Mouse (Mus musculus) forebrain, embryonic 10.5 days (tissue): ENCODE results near the gene Rxfp4. TPM values are rescaled to one million over a fixed set of nuclear protein-coding genes. Genes with fewer than 3 reads are reported as not detected.
A peak's percentile ranks its signal among the peaks of the same experiment; 100 is the strongest.

Experiments used
- DNase-seq: peaks from one replicate; pipeline ENCODE4 v3.0.0-alpha.2; 2017; ENCODE audit warnings: low spot score; ENCODE audit errors: extremely low spot score
- H3K27ac ChIP-seq: fragments of 300-500 bp; sonication (generic); 2 replicates; pipeline ENCODE4 v1.5.1; 2016; ENCODE audit warnings: mild to moderate bottlenecking
- H3K27me3 ChIP-seq: fragments of 300-500 bp; sonication (generic); 2 replicates; pipeline ENCODE4 v1.6.1; 2016; ENCODE audit warnings: mild to moderate bottlenecking; ENCODE audit not compliant: poor library complexity, severe bottlenecking
- H3K36me3 ChIP-seq: fragments of 300-500 bp; sonication (generic); replicated peaks from 2 replicates; pipeline ENCODE4 v1.6.1; 2016; ENCODE audit warnings: mild to moderate bottlenecking, moderate library complexity
- H3K4me1 ChIP-seq: fragments of 300-500 bp; sonication (generic); 2 replicates; pipeline ENCODE4 v1.6.1; 2016
- H3K4me3 ChIP-seq: fragments of 300-500 bp; sonication (generic); 2 replicates; pipeline ENCODE4 v1.5.1; 2016; ENCODE audit warnings: mild to moderate bottlenecking, moderate library complexity
- H3K9me3 ChIP-seq: fragments of 300-500 bp; sonication (generic); 2 replicates; pipeline ENCODE4 v1.6.1; 2016; ENCODE audit warnings: mild to moderate bottlenecking, moderate library complexity
- WGBS: fragments of 180-500 bp; shearing (Covaris S2); methylation state at CpG from one replicate; pipeline ENCODE4 v1.1.7; 2016; 5-methylcytosine and 5-hydroxymethylcytosine counted together
- polyA plus RNA-seq: library from polyadenylated mRNA; unstranded; fragments of >200 nt; fragmentation: Nextera tagmentation; extraction: Ambion mirVana; gene quantifications from 2 replicates; pipeline ENCODE4 v1.2.1, GENCODE M21; 2016

Rxfp4 gene
- polyA plus RNA-seq, 1 experiment from 2014 or later = not detected

GRCm38 (mm10) chr3:88631921-88632587 lies 20.9 kb downstream of the Rxfp4 start:
- Histone ChIP-seq H3K4me3 (no peak overlapping the region), H3K27ac (no peak overlapping the region), H3K4me1 (peaks cover 32% of the 10 kb centered on the region), H3K9me3 (no peaks in the 10 kb centered on the region), H3K36me3 (peaks cover 100% of the 10 kb centered on the region), H3K27me3 (no peaks in the 10 kb centered on the region)
- DNase-seq = no peak
- WGBS = 86% methylated on average over 12 of the region's 12 CpGs

DNA sequence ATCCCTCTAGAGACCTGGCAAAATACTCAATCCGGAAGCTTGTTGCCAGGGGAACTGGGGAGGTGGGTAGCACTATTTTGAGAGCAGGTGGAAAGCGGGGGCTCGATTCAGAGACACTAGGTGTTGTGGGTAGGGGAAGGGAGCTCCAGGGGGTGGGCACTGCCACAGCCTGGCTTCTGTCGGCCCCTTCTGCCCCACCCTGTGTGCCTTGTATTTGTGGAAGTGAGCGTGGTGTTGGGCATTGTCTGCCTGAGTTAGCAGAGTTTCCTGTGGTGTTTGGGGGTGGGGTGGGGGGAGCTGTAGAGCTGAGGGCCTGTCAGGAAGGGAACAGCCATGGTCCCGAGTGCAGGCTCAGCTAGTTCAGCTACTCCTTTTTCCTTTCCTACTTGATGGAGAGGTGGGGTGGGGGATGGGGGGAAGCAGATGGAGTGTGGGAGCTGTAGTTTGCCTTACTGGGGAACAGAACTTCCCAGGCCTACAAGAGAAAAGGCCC lies 22.0 kb downstream of the Rxfp4 start:
- peaks cover 99% of the 10 kb centered on the region for H3K36me3 ChIP-seq
- H3K4me1 ChIP-seq = peaks cover 44% of the 10 kb centered on the region
- no peak overlapping the region for H3K4me3 ChIP-seq
- H3K9me3 ChIP-seq = no peaks in the 10 kb centered on the region
- WGBS = 82% methylated on average over 6 of the region's 6 CpGs
- DNase-seq = no peak
- H3K27me3 ChIP-seq = no peaks in the 10 kb centered on the region
- H3K27ac ChIP-seq = no peak overlapping the region

DNA sequence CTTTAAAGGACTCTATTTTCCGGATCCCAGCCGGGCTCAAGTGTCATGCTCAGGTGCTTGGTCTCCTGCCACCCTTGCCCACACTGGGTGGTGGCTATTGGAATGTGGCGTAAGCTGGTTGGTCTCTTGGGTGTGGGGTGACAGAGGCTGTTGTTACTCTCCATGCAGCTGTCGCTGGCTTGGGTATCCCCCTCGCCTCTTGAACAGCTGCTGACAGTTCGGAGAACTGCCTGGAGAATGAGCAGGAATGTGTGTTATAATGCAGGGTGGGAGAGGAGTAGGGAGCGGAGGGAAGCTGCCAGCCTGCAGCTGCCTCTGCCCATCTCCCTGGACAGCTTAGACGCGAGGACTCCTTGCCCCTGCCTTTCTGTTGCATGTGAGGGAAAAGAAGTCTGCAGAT lies 22.9 kb downstream of the Rxfp4 start:
- 88% methylated on average over 9 of the region's 9 CpGs for WGBS
- H3K36me3 ChIP-seq = peaks cover 98% of the 10 kb centered on the region
- no peak overlapping the region for H3K27ac ChIP-seq
- no peaks in the 10 kb centered on the region for H3K9me3 ChIP-seq
- H3K27me3 ChIP-seq = no peaks in the 10 kb centered on the region
- no peak for DNase-seq
- H3K4me3 ChIP-seq = no peak overlapping the region
- H3K4me1 ChIP-seq = peaks cover 51% of the 10 kb centered on the region

DNA sequence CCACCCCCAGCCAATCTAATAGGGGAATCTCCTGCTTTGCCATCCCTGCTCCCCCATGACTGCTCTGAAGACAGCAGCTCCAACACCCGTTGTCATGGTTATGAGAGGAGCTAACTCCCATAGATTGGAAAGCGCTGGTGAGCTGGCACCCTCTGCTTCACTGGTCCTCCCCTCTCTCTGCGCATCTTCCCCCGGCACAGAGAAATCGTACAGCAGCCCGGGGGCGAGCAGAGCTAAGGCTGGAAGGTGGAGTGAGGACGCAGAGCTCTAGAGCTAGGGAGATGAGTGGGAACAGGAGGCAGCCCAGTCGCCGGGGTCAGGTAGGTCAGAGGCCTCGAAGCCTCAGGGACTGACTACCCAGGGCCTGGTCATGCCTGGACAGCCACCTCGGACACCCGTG lies 23.7 kb downstream of the Rxfp4 start:
- Histone ChIP-seq H3K4me3 (no peak overlapping the region), H3K36me3 (peaks cover 98% of the 10 kb centered on the region), H3K27ac (no peak overlapping the region), H3K9me3 (no peaks in the 10 kb centered on the region), H3K4me1 (peaks cover 58% of the 10 kb centered on the region), H3K27me3 (no peaks in the 10 kb centered on the region)
- no peak for DNase-seq
- 74% methylated on average over 13 of the region's 13 CpGs for WGBS

- 80% methylated on average over 4 of the region's 4 CpGs for WGBS
- Histone ChIP-seq H3K9me3 (no peaks in the 10 kb centered on the region), H3K4me1 (peaks cover 63% of the 10 kb centered on the region), H3K36me3 (peaks cover 94% of the 10 kb centered on the region), H3K4me3 (no peak overlapping the region), H3K27ac (no peak overlapping the region), H3K27me3 (no peaks in the 10 kb centered on the region)
- no peak for DNase-seq
Observed at GRCm38 (mm10) chr3:88628766-88629165, 24.2 kb downstream of the Rxfp4 start.

DNA sequence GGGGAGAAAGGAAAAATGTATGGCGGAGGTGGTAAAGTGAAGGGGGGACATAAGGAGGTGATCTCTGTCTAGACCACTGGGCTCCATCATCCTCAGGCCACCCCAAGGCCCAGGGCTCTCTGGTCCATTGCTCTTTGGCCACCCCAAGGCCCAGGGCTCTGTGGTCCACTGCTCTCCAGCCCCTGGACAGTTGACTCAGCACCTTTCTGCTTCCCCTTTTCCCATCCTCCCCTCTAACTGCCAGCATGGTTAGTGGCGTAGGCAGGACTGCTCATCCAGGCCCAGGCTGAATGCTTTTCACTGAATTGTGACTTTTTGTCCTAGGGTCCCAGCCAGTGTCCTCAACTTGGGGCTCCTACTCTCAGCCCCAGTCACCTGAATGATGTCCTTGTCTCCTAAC lies 25.4 kb downstream of the Rxfp4 start:
- Histone ChIP-seq H3K27ac (0 out of 2 replicates have a peak overlapping the region, but pooled peaks have one; percentile 6), H3K4me1 (peaks cover 75% of the 10 kb centered on the region), H3K9me3 (no peaks in the 10 kb centered on the region), H3K36me3 (peaks cover 82% of the 10 kb centered on the region), H3K27me3 (no peaks in the 10 kb centered on the region), H3K4me3 (no peak overlapping the region)
- no peak for DNase-seq
- 94% methylated on average over 2 of the region's 2 CpGs for WGBS

DNA sequence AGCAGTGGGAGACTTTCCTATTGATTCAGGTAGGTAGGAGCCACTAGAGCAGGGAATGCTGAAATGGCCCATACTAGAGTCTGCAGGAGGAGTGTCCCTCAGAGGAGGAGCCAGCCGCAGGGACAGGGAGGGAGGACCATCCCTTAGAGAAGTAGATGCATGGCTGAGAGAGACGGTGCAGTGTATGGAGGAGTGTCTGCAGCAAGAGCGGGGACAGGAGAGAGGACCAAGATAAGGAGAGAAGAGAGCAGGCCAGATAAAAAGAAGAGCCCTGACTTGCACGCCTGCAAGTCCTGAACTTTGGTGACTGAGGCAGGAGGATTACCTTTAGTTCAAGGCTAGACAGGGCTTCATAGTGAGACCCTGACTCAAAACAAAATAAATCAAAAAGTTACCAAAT lies 25.8 kb downstream of the Rxfp4 start:
- no peak overlapping the region for H3K4me3 ChIP-seq
- H3K4me1 ChIP-seq = peaks cover 80% of the 10 kb centered on the region
- 80% methylated on average over 4 of the region's 4 CpGs for WGBS
- no peak for DNase-seq
- peaks cover 78% of the 10 kb centered on the region for H3K36me3 ChIP-seq
- H3K27ac ChIP-seq = no peak overlapping the region
- H3K9me3 ChIP-seq = no peaks in the 10 kb centered on the region
- H3K27me3 ChIP-seq = no peaks in the 10 kb centered on the region

DNA sequence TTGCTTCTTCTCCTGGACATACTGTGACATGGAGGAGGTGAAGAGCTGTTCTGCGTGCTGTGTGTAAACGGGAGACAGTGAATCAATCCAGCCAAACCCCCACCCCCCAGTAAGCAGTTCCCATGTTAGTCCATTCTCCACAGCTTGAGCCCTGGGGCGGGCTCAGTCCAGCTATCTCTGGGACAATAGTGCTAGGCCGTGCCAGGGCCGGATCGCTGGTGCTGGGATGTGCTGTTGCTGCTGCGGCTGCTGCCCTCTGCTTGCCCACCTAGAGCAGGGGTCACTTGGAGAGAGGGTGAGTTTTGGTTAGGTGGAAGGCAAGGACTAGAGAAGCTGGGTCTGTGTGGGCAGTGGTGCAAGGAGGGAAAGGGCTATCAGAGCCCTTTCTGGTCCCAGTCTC lies 26.6 kb downstream of the Rxfp4 start:
- peak overlapping the region; percentile 48; the same call in 1 of the 2 replicates for H3K27ac ChIP-seq
- WGBS = 83% methylated on average over 7 of the region's 7 CpGs
- H3K36me3 ChIP-seq = peaks cover 70% of the 10 kb centered on the region
- H3K4me3 ChIP-seq = peak overlapping the region; percentile 10; the same call in 1 of the 2 replicates
- no peak for DNase-seq
- H3K9me3 ChIP-seq = no peaks in the 10 kb centered on the region
- no peaks in the 10 kb centered on the region for H3K27me3 ChIP-seq
- H3K4me1 ChIP-seq = peaks cover 82% of the 10 kb centered on the region

- H3K9me3 ChIP-seq = no peaks in the 10 kb centered on the region
- no peak for DNase-seq
- no peaks in the 10 kb centered on the region for H3K27me3 ChIP-seq
- H3K36me3 ChIP-seq = peaks cover 62% of the 10 kb centered on the region
- peak overlapping the region; percentile 99; the same call in 1 of the 2 replicates for H3K27ac ChIP-seq
- peaks cover 82% of the 10 kb centered on the region for H3K4me1 ChIP-seq
- H3K4me3 ChIP-seq = 0 out of 2 replicates have a peak overlapping the region, but pooled peaks have one; percentile 82
- 92% methylated on average over 7 of the region's 7 CpGs for WGBS
Observed at GRCm38 (mm10) chr3:88625531-88625930, 27.4 kb downstream of the Rxfp4 start.

- H3K9me3 ChIP-seq = no peaks in the 10 kb centered on the region
- no peak for DNase-seq
- peaks cover 56% of the 10 kb centered on the region for H3K36me3 ChIP-seq
- peaks cover 82% of the 10 kb centered on the region for H3K4me1 ChIP-seq
- 73% methylated on average over 2 of the region's 2 CpGs for WGBS
- H3K27me3 ChIP-seq = no peaks in the 10 kb centered on the region
- H3K27ac ChIP-seq = peak overlapping the region; percentile 99
- peak overlapping the region; percentile 82 for H3K4me3 ChIP-seq
Observed at GRCm38 (mm10) chr3:88624951-88625350, 28.0 kb downstream of the Rxfp4 start.

DNA sequence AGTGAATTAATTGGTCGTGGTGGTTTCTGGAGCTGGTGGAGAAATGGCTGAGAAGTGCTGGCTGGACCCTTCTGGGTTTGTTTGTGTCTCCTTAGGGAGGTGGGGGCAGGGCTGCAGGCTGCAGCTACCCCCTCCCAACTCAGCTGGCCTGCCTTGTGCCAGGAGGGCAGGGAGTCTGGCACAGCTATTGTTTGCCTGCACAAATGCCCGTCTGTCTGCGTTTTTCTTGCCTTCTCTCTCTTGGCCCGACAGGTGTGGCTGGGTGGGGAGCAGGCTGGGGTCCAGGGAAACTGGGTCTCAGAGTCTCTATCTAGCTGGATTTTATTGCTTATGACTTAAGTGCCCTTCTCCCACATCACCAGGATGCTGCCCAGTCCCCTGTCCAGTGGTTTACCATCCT lies 28.6 kb downstream of the Rxfp4 start:
- Histone ChIP-seq H3K27me3 (no peaks in the 10 kb centered on the region), H3K4me1 (peaks cover 83% of the 10 kb centered on the region), H3K36me3 (peaks cover 50% of the 10 kb centered on the region), H3K4me3 (peak overlapping the region; percentile 82), H3K27ac (peak overlapping the region; percentile 99), H3K9me3 (no peaks in the 10 kb centered on the region)
- WGBS = 38% methylated on average over 4 of the region's 4 CpGs
- no peak for DNase-seq

GRCm38 (mm10) chr3:88623346-88624135 lies 29.4 kb downstream of the Rxfp4 start:
- no peaks in the 10 kb centered on the region for H3K9me3 ChIP-seq
- DNase-seq = peak; percentile 55
- WGBS = 4% methylated on average over 15 of the region's 15 CpGs
- H3K27me3 ChIP-seq = peaks cover 2% of the 10 kb centered on the region; the same call in 1 of the 2 replicates
- peaks cover 80% of the 10 kb centered on the region for H3K4me1 ChIP-seq
- H3K4me3 ChIP-seq = peak overlapping the region; percentile 82
- H3K27ac ChIP-seq = peak overlapping the region; percentile 99
- H3K36me3 ChIP-seq = peaks cover 42% of the 10 kb centered on the region

GRCm38 (mm10) chr3:88622941-88623345 lies 30.0 kb downstream of the Rxfp4 start:
- H3K27me3 ChIP-seq = peaks cover 8% of the 10 kb centered on the region; the same call in 1 of the 2 replicates
- peaks cover 79% of the 10 kb centered on the region for H3K4me1 ChIP-seq
- no peak for DNase-seq

More at GRCm38 (mm10) chr3:88622941-88623345, 30.0 kb downstream of the Rxfp4 start:
- Histone ChIP-seq H3K36me3 (peaks cover 36% of the 10 kb centered on the region), H3K4me3 (peak overlapping the region; percentile 82), H3K27ac (peak overlapping the region; percentile 99), H3K9me3 (no peaks in the 10 kb centered on the region)
- 0% methylated on average over 6 of the region's 6 CpGs for WGBS
